Mouse (Mus musculus): ENCODE measurements around the gene Pqbp1.
"Not testable (repeated sequence)": the region's sequence is repeated elsewhere in the genome, so short reads cannot be mapped to it uniquely, and the experiment has no call there.

Gene Pqbp1

DNA sequence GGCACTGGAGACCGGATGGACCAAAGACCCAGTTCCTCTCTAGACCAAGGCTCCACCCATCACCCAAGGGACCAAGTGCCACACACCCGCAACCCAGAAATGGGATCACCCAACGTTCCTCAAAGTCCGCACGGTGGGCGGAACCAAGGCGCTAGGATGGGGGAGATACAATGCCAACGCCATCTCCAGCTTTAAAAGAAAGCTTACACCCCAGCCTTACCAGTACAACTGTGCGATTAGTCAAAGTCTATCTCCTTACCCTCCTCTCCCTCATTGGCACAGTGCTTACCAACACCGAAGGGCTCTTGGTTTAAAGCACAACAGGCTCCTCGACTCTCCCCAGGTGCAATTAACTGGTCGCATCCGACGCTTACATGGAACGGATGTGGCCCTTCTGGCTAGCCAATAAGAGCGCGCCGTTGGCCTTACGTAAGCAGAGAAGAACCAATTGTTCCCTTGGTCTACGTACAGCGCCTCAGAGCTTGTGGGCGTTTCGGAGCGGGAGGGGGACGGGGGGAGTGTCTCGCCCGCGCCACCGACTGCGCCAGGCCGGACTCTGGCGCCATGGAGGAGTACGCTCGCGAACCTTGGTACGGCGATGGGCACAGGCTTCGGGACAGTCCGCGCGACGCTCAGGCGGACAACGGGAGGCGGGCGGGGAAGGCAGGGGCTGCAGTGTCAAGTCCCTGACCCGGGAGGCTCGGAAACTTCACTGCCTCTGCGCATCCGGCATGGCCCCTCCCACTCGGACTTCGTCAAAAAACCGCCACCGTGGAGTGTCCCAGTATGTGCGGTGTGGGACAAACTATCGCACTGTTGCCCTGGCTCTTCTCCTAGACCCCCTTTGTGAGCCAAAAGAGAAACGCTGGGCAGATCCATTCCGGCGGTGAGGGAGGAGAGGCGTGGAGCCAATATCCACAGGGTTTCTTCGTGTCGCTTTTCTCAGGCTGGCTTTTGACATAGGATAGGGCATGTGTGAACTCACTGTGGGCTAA, at the start of gene Pqbp1, which contains the start of gene Timm17b:
Gene Pqbp1 (minus strand): TSS at position 390 of the 995 bp plus-strand sequence.
Gene Timm17b (plus strand): TSS at position 478 of the 995 bp plus-strand sequence.
- peak; percentile 94 for DNase-seq (ENCODE audit: low read depth, low spot score)

DNA sequence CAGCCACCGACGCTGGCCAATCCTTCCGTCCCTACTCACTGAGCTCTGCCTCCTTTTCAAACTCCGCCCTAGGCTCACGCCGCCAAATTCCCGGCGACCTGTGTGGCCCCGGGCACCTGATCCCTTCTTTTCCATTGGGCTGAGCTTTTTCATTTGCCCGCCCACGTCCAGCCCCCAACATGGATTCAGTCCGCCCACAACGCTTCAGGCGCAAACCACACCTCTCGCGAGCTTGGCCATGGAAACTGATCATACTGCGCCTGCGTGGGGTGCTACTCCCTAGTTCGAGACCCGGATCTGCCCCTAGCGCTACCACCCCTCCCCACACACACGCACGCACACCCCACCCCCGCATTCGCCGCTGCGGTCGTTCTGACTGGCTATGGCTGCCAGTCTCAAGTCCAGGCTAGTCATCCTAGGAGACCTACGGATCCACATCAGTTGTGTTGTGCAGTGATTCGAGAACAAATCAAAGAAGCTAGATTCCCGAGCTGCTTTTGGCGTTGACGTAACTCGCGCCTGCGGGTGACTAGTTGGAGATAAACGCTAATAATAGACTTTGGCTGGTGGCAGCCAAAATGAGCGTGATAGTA, 48.9 kb upstream of the Pqbp1 start:
- DNase-seq (ENCODE audit: low read depth, low spot score), result peak; percentile 98

DNA sequence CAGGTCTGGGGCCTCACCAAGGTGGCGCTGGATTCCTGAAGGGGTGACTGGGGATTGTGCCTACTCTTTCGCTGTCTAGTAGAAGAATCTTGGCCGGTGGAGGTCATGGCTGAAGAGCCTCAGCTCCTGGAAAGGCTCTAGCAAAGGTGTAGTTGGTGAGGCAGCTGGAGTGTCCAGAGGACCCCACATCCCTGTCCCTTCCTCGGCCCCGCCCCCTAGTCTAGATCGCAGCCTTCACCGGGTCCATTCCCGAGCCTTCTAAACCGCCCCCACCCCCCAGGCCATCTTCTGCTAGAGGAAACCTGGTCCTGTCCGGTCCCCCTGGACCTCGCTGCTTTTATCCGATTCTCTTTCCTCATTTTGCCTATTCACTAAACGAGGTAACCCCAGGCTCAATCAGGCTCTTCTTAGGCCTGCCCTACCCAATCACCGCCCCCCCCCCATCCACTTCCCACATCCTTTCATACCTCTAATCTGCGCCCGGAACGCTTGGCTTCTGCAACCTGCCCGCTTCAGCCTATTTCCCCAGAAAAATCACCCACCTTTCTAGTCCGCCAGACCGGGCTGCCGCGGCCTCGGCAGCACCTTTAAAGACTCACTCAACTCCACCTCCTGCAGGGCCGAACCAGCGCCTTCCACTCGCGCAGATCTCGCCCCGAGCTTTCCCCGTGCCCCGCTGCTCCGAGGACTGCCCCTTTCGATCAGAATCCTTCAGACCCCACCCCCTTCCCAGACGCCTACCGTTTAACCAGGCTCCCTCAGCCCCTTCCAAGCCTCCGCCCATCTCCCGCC, 48.2 kb upstream of the Pqbp1 start, which contains the start of gene Hdac6:
Gene Hdac6 (minus strand): TSS at position 782 of the 792 bp plus-strand sequence.
- no peak for DNase-seq (ENCODE audit: low read depth, low spot score)

DNA sequence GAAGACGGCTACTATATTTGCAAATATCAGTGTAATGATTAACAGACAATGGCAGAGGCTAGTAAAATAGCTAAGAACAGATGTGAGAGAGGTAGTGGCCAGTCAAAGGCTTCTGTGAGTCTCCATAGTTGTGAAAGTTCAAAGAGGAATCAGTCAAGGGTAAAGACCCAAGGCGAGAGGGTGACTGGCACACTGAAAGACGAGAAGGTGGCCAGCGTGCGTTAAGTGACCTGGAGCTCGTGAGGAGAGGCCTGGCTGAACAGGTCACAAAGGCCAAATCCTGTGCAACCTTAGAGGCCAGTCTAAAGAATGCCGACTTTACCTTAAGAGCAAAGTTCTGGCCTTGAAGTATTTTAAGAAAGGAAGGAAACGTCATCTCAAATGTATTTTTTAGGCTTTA, 46.5 kb upstream of the Pqbp1 start:
- no peak for DNase-seq (ENCODE audit: low read depth, low spot score)

DNA sequence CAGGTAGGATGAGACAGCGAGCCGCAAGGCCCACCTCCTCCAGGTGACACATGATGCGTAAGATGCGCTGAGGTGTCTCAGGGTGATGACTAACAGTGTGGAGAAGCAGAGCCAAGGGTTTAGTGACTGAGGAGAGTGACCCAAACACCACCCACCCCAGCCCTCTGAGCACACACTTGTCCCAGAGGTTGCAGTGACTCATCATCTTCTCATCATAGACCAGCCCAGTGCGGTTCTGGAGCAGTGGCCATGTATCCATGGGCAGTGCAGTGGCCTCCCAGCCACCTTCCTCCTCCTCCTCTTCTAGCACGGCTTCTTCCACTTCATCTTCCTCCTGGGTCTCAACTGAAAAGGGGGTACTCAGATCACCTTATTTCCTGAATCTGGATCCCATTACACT, 38.6 kb upstream of the Pqbp1 start:
- no peak for DNase-seq (ENCODE audit: low read depth, low spot score)

DNA sequence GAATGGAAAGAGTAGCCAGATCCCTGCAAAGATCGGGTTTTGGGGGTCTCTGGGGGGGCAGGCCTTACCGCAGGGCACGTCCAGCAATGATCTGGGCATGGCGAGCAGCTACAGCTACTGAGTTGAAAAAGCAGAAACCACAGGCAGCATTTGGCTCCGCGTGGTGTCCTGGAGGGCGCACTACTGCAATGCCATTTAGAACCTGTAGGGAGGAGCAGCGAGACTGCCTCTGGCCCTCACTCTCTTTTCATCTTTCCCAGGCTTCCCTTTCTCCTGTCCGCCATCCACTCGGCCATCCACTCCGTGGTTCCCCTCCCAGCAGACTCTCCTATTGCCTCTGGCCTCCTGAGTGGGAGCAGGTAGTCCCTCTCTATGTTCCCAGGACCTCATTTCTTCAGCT, 37.8 kb upstream of the Pqbp1 start:
- DNase-seq (ENCODE audit: low read depth, low spot score), result peak; percentile 61

DNA sequence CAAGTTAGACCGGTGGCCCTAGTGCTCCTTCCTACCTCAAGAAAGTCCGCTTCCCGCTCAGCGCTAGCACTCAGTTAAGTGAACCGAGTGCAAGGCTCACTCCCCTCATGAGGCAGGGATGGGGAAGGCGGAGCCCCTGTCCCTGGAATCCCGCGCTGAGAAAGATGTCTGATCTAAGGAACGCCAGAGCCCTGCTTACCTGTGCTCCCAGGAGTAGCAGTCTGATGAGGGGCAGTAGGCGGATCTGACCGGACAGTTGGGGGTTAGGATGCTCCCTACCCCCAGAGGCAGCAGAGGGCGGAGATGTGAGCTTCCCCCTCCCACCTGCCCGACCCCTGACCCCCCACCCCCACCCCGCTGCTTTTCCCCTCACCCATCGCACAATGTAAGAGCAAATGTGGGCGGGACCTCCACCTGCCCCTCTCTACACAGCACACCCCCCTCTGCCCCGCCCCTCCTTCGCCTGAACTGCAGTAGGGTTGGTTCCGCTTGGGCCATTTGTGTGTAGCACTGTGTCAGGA, 29.3 kb upstream of the Pqbp1 start, which contains the start of gene Eras:
Gene Eras (minus strand): TSS at position 338 of the 521 bp plus-strand sequence.
- peak; percentile 72 for DNase-seq (ENCODE audit: low read depth, low spot score)

DNA sequence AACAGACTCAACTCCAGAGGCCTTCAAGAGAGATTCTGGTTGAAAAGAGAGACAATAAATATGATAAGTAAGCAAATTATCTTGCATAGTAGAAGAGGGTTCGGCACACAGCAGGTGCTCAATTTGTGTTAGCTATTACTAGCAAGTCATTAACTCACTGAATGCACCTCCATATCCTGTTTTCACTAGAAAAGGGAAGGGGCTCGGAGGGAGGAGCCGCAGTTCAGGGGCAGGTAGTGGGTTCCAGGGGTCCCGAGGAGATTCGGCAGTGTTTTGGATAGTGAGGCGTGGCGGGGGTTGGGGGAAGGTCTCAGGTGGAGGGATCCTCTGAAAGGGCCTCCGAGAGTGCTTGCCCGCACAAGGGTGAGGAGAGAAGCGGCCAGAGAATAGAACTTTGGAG, 28.0 kb upstream of the Pqbp1 start:
- peak; percentile 74 for DNase-seq (ENCODE audit: low read depth, low spot score)

DNA sequence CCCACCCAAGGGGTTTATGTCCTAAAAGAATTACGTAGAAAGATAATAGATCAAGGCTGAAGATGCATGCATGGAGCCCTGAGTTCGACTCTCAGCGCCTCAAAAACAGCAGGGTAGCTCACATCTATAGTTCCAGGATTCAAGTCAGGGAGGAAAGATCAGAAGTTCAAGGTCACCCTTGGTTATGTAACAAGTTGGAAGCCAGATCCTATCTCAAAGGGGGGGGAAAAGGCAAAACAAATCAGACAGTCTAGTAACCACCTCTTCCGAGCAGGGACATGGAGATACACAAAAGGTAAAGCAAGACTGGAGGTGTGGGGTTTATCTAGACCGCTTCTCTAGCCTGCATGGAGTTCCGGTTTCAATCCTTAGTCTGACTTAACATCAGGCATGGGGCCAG, 27.2 kb upstream of the Pqbp1 start:
- DNase-seq (ENCODE audit: low read depth, low spot score), result peak; percentile 62

DNA sequence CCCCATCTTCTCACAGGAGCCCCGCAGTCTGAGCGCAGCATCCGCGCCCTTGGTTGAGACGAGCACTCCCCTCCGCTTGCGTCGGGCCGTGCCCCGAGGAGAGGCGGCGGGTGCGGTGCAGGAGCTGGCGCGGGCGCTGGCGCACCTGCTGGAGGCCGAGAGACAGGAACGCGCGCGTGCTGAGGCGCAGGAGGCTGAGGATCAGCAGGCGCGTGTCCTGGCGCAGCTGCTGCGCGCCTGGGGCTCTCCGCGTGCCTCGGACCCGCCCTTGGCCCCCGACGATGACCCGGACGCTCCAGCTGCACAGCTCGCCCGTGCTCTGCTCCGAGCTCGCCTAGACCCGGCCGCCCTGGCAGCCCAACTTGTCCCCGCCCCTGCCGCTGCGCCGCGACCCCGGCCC, 23.0 kb upstream of the Pqbp1 start:
- DNase-seq (ENCODE audit: low read depth, low spot score), result peak; percentile 62

DNA sequence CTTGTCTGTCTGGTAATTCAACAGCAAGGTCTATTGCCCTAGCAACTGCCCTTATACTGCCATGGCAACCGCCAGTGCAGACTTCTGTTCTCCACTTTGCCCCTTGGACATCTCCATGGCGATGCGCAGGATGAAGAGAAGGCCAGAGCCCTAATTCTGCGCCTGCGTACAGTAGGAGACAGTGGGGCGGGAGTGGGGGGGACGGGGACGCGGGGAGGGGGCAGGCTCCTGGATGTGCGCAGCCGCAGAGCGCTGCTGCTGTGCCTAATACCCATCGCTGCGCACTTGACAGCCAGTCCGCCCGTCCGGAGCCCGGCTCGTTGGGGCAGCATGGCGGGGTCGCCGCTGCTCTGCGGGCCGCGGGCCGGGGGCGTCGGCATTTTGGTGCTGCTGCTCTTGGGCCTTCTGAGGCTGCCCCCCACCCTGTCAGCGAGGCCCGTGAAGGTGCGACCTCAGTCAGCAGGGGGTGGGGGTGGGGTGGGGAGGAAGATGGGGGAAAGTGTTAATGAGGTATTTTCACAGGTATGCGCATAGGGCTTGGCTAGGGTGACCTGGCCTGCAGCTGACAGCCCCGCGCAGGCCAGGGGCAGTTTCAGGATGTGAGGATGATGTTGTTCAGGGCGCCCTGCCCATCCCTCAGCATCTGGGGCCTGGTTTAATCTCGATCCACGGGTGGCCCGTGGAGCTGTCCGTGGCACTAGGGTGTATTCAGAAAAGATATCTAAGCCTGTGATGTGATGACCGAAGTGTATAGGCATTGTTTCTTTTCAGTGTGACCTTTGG, 20.7 kb upstream of the Pqbp1 start, which contains the start of gene Pcsk1n:
Gene Pcsk1n (plus strand): TSS at position 222 of the 783 bp plus-strand sequence.
- peak; percentile 65 for DNase-seq (ENCODE audit: low read depth, low spot score)

DNA sequence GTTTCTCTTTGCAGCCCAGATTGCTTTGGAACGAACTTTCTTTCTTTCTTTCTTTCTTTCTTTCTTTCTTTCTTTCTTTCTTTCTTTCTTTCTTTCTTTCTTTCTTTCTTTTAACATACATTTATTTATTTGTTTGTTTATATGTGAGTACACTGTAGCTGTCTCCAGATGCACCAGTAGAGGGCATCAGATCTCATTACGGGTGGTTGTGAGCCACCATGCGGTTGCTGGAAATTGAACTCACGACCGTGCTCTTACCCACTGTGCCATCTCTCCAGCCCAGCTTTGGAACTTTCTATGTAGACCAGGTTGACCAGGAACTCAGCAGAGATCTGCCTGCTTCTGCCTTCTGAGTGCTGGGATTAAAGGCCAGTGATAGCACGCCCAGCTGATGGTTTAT, 18.9 kb upstream of the Pqbp1 start:
- DNase-seq (ENCODE audit: low read depth, low spot score), result peak; percentile 43

DNA sequence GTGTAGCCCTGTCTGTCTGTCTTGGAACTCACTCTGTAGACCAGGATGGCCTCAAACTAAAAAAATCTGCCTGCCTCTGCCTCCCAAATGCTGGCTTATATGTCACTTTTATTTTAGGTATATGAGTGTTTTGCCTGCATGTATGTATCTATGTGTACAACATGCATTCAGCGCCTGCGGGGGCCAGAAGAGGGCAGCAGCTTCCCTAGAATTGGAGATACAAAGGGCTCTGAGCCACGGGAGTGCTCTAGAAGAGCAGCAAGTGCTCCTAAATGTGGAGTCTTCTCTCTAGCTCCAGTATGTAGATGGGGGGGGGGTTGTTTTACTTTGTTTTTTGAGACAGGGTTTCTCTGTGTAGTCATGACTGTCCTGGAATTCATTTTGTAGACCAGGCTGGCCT, 16.6 kb upstream of the Pqbp1 start:
- DNase-seq (ENCODE audit: low read depth, low spot score), result peak; percentile 26

DNA sequence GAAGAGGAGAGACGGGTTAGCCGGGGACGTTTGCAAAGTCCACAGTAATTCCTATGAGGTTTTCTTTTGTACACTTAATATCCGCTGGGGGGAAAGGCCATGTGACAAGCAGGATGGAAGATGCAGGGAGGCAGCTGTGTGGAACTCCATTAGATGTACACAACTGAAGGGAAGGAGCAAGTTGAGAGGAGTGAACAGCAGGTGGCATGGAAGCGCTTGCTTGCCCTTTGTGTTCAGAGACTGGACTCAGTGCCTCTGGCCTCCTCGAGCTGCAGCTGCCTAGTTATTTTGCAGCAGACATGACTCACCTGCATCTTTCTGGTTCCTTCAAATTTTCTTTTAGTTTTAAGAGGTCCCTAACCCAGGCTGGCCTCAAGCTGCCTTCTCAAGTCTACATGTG, 11.4 kb upstream of the Pqbp1 start:
- peak; percentile 16 for DNase-seq (ENCODE audit: low read depth, low spot score)

DNA sequence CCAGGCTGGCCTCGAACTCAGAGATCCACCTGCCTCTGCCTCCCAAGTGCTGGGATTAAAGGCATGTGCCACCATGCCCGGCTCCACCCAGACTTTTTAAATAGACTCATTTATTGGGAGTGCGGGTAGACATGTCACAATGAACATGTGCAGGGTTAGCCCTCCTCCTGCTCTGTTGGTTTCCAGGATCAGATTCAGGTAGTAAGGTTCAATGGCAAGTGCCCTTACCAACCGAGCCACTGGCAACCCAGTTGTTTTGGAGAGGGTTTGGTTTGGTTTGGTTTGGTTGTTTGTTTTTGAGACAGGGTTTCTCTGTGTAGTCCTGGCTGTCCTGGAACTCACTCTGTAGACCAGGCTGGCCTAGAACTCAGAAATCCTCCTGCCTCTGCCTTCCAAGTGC, 10.2 kb upstream of the Pqbp1 start, which contains the start of gene Gm10490:
Gene Gm10490 (plus strand): TSS at position 301 of the 400 bp plus-strand sequence.
- DNase-seq (ENCODE audit: low read depth, low spot score), result not testable (repeated sequence)

DNA sequence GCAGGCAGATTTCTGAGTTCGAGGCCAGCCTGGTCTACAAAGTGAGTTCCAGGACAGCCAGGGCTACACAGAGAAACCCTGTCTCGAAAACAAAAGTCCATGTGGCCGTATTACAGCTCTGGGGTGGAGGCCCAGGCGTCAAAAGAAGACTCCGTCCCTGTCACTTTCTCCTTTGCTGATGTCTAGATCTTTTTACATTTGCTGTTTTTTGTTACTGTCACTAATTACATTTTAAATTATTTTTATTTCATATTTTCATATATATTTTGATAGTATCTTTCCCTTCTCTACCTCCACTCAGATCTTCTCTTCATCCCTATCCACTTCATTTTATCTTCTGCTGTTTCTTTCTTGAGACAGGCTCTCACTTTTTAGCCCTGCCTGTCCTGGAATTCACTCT, 8.7 kb upstream of the Pqbp1 start, which contains the start of gene Gm10491:
Gene Gm10491 (minus strand): TSS at position 101 of the 400 bp plus-strand sequence.
- DNase-seq (ENCODE audit: low read depth, low spot score), result no peak

DNA sequence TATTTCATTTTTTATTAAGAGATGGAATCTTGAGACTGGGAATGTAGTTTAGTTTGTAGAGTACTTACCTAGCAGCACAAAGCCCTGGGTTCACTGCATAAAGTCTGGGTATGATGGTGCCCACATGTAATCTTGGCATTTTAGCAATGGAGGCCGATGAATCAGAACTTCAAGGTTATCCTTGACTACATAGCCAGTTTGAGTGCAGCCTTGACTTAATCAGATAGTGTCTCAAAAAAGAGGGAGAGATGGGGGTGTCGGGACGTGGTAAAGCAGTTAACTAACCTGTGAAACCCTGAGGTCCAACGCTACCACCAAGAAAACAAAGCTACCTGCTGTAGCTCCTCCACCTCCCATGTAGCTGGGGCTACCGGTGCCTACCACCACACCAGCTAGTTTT, 5.4 kb upstream of the Pqbp1 start:
- no peak for DNase-seq (ENCODE audit: low read depth, low spot score)

DNA sequence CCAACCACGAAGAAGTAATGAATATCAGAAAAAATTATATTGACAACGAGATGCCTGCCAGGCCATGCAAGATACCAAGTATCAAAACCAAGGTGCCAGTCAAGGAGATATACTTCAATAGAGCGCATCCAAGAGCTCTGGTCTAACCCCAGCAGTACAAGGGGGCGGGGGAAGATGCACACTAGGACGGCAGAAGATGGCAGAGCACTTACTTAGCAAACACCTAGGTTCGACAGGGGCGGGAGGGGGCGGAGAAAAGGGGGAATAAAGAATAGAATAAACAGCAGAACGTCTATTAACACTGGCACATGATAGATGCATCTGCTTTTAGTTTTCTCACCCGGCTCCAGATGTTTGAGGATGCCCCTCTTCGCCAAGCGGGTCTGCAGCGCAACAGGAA, 858 bp downstream of the Pqbp1 start:
- peak; percentile 21 for DNase-seq (ENCODE audit: low read depth, low spot score)

DNA sequence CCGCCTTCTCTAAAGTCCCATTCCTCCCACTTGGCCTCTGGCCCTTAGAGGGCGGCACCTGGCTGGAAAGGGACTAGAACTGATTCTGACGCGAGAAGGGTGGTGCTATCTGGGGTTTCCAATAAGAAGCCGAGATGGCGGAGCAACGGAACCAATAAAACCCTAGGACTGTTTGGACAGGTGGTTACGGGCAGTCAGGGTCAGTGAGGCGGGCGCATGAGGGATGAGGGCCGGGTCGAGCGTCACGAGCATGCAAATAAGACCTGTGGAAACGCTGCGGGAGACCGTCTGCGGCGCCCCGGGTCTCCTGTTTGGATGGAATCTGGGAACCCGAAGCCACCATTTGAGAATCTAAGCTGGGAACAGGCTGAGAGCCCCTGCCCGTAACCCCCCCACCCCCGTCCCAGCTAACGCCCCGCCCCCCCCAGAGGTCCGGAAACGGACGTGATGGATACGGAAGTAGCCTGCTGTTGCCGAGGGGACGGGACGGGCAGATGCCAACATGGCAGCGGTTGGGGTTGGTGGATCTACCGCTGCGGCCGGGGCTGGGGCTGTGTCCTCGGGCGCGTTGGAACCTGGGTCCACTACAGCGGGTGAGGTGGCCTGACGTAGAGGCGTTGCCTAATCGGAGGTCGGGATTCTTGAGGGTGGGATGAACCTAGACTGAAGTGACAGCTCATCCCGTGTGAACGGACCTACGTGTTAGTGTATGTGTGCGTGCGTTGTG, 15.1 kb downstream of the Pqbp1 start, which contains the start of gene Slc35a2:
Gene Slc35a2 (plus strand): TSS at position 188 of the 727 bp plus-strand sequence.
- peak; percentile 89 for DNase-seq (ENCODE audit: low read depth, low spot score)

DNA sequence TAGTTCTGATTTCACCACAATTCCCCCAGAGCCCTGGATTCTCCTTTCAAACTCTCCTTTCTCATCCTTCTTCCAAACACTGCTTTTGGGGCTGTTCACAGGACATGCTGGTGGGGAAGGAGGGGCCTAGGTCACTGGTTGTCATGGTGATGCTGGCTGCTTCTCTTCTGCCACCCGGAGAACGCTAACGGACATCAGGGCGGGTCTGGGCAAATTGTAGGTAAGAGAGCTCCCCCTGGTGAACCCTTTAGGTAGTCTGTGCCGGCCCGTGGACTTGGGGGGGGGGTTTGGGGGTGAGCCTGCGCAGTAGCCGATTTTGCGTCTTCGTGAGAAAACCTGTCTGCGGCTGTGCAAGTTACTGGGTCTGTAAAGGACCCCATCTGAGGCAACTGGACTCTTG, 19.2 kb downstream of the Pqbp1 start:
- DNase-seq (ENCODE audit: low read depth, low spot score), result peak; percentile 90

Measured in ZHBTc4 (cell line).